Mouse (Mus musculus) limb, embryonic 11.5 days (tissue): Measurements from ENCODE around the gene Rabepk. TPM values are rescaled to one million over a fixed set of nuclear protein-coding genes. Genes with fewer than 3 reads are reported as not detected.
"Not testable (repeated sequence)": the region's sequence is repeated elsewhere in the genome, so short reads cannot be mapped to it uniquely, and the experiment has no call there.

Experiments
- ATAC-seq: fragments of 200-750 bp; cut with Nextera tagmentation; 2 replicates; pipeline ENCODE4 v1.8.0; 2017; ENCODE audit warnings: low read depth; ENCODE audit not compliant: insufficient number of reproducible peaks, low FRiP score, low TSS enrichment
- DNase-seq: peaks from one replicate; pipeline ENCODE4 v3.0.0-alpha.2; 2015; ENCODE audit warnings: low spot score
- H3K27ac ChIP-seq: fragments of 300-500 bp; sonication (generic); replicated peaks from 2 replicates; pipeline ENCODE4 v1.5.1; 2014; ENCODE audit warnings: low read depth, mild to moderate bottlenecking, low read length
- H3K27me3 ChIP-seq: fragments of 300-500 bp; sonication (generic); 2 replicates; pipeline ENCODE4 v1.6.1; 2014; ENCODE audit warnings: mild to moderate bottlenecking, low read length, mixed read lengths; ENCODE audit not compliant: control insufficient read depth, insufficient read depth
- H3K36me3 ChIP-seq: fragments of 300-500 bp; sonication (generic); 2 replicates; pipeline ENCODE4 v1.6.1; 2014; ENCODE audit warnings: mild to moderate bottlenecking, low read length, moderate library complexity, mixed read lengths; ENCODE audit not compliant: control insufficient read depth, insufficient read depth
- H3K4me1 ChIP-seq: fragments of 300-500 bp; sonication (generic); 2 replicates; pipeline ENCODE4 v1.6.1; 2014; ENCODE audit warnings: low read length, mixed read lengths; ENCODE audit not compliant: control insufficient read depth, insufficient read depth
- H3K4me2 ChIP-seq: fragments of 300-500 bp; sonication (generic); 2 replicates; pipeline ENCODE4 v1.6.1; 2014; ENCODE audit warnings: low read depth, mild to moderate bottlenecking, moderate library complexity; ENCODE audit not compliant: severe bottlenecking
- H3K4me3 ChIP-seq: fragments of 300-500 bp; sonication (generic); 2 replicates; pipeline ENCODE4 v1.5.1; 2014; ENCODE audit warnings: low read depth, low read length
- H3K9ac ChIP-seq: fragments of 300-500 bp; sonication (generic); 2 replicates; pipeline ENCODE4 v1.6.1; 2014; ENCODE audit warnings: mild to moderate bottlenecking, low read length
- H3K9me3 ChIP-seq: fragments of 300-500 bp; sonication (generic); 2 replicates; pipeline ENCODE4 v1.6.1; 2016; ENCODE audit warnings: low read length; ENCODE audit not compliant: control insufficient read depth
- WGBS: fragments of 180-500 bp; shearing (Covaris S2); extraction: QIAGEN DNeasy Blood & Tissue Kit; methylation state at CpG from one replicate; pipeline ENCODE4 v1.1.7; 2014; 5-methylcytosine and 5-hydroxymethylcytosine counted together
- polyA plus RNA-seq: library from polyadenylated mRNA; unstranded; fragments of >200 nt; fragmentation: Nextera tagmentation; extraction: Ambion mirVana; gene quantifications from 2 replicates; pipeline ENCODE4 v1.2.1, GENCODE M21; 2014

Gene Rabepk
- polyA plus RNA-seq, 1 experiment from 2014 or later: 40.5 TPM

GRCm38 (mm10) chr2:34810775-34811174 lies 11.1 kb upstream of the Rabepk start:
- H3K9me3 ChIP-seq: no peaks in the 10 kb centered on the region
- H3K4me2 ChIP-seq: no peak overlapping the region
- DNase-seq (no peak), ATAC-seq (no peak)
- no peaks in the 10 kb centered on the region for H3K27me3 ChIP-seq
- no peak overlapping the region for H3K27ac ChIP-seq
- no peak overlapping the region for H3K4me3 ChIP-seq
- no peaks in the 10 kb centered on the region for H3K4me1 ChIP-seq
- peaks cover 4% of the 10 kb centered on the region for H3K36me3 ChIP-seq
- 91% methylated on average over 3 of the region's 3 CpGs for WGBS
- no peak overlapping the region for H3K9ac ChIP-seq

GRCm38 (mm10) chr2:34809568-34809967 lies 9.9 kb upstream of the Rabepk start:
- ATAC-seq (no peak), DNase-seq (no peak)
- no peaks in the 10 kb centered on the region for H3K4me1 ChIP-seq
- H3K4me3 ChIP-seq: no peak overlapping the region
- no peak overlapping the region for H3K9ac ChIP-seq
- H3K27me3 ChIP-seq: no peaks in the 10 kb centered on the region
- H3K27ac ChIP-seq: no peak overlapping the region
- no peak overlapping the region for H3K4me2 ChIP-seq
- WGBS: 95% methylated on average over 1 of the region's 1 CpGs
- H3K36me3 ChIP-seq: peaks cover 5% of the 10 kb centered on the region; the same call in 1 of the 2 replicates
- no peaks in the 10 kb centered on the region for H3K9me3 ChIP-seq

- Histone ChIP-seq H3K36me3 (0 out of 2 replicates have a peak, but pooled peaks cover 2% of the 10 kb centered on the region), H3K4me3 (no peak overlapping the region), H3K9ac (no peak overlapping the region), H3K27me3 (no peaks in the 10 kb centered on the region), H3K27ac (no peak overlapping the region), H3K4me1 (no peaks in the 10 kb centered on the region), H3K4me2 (no peak overlapping the region), H3K9me3 (no peaks in the 10 kb centered on the region)
- ATAC-seq (no peak), DNase-seq (no peak)
- 82% methylated on average over 2 of the region's 2 CpGs for WGBS
Observed at GRCm38 (mm10) chr2:34808057-34808456, 8.3 kb upstream of the Rabepk start.

GRCm38 (mm10) chr2:34805364-34805950 lies 5.7 kb upstream of the Rabepk start:
- WGBS: 84% methylated on average over 10 of the region's 10 CpGs
- H3K36me3 ChIP-seq: 0 out of 2 replicates have a peak, but pooled peaks cover 2% of the 10 kb centered on the region

GRCm38 (mm10) chr2:34804815-34805214 lies 5.1 kb upstream of the Rabepk start:
- H3K9ac ChIP-seq: no peak overlapping the region
- 89% methylated on average over 1 of the region's 1 CpGs for WGBS

More at GRCm38 (mm10) chr2:34805364-34805950, 5.7 kb upstream of the Rabepk start:
- Histone ChIP-seq H3K9ac (no peak overlapping the region), H3K4me2 (no peak overlapping the region), H3K27ac (no peak overlapping the region), H3K9me3 (no peaks in the 10 kb centered on the region), H3K4me1 (no peaks in the 10 kb centered on the region), H3K27me3 (no peaks in the 10 kb centered on the region), H3K4me3 (no peak overlapping the region)
- DNase-seq: no peak
- ATAC-seq: no peak

GRCm38 (mm10) chr2:34804172-34804571 lies 4.5 kb upstream of the Rabepk start:
- no peaks in the 10 kb centered on the region for H3K9me3 ChIP-seq
- WGBS: 96% methylated on average over 2 of the region's 2 CpGs
- no peak overlapping the region for H3K4me2 ChIP-seq
- H3K9ac ChIP-seq: no peak overlapping the region
- no peak for ATAC-seq
- no peak overlapping the region for H3K4me3 ChIP-seq
- 0 out of 2 replicates have a peak, but pooled peaks cover 2% of the 10 kb centered on the region for H3K36me3 ChIP-seq
- no peak overlapping the region for H3K27ac ChIP-seq
- no peaks in the 10 kb centered on the region for H3K27me3 ChIP-seq
- no peaks in the 10 kb centered on the region for H3K4me1 ChIP-seq
- no peak for DNase-seq

More at GRCm38 (mm10) chr2:34804815-34805214, 5.1 kb upstream of the Rabepk start:
- no peak for ATAC-seq
- Histone ChIP-seq H3K4me1 (no peaks in the 10 kb centered on the region), H3K4me3 (no peak overlapping the region), H3K27me3 (no peaks in the 10 kb centered on the region), H3K4me2 (no peak overlapping the region), H3K9me3 (no peaks in the 10 kb centered on the region), H3K36me3 (0 out of 2 replicates have a peak, but pooled peaks cover 2% of the 10 kb centered on the region), H3K27ac (no peak overlapping the region)
- DNase-seq: no peak

GRCm38 (mm10) chr2:34803746-34804145 lies 4.0 kb upstream of the Rabepk start:
- H3K27me3 ChIP-seq: no peaks in the 10 kb centered on the region
- H3K4me3 ChIP-seq: no peak overlapping the region
- H3K4me2 ChIP-seq: peak overlapping the region; percentile 17; the same call in 1 of the 2 replicates
- DNase-seq (no peak), ATAC-seq (no peak)
- H3K9ac ChIP-seq: no peak overlapping the region
- 0 out of 2 replicates have a peak, but pooled peaks cover 2% of the 10 kb centered on the region for H3K36me3 ChIP-seq
- WGBS: 65% methylated on average over 3 of the region's 3 CpGs
- H3K27ac ChIP-seq: no peak overlapping the region
- no peaks in the 10 kb centered on the region for H3K4me1 ChIP-seq
- no peaks in the 10 kb centered on the region for H3K9me3 ChIP-seq

GRCm38 (mm10) chr2:34802565-34803245 lies 3.0 kb upstream of the Rabepk start:
- Histone ChIP-seq H3K27ac (peak overlapping the region; percentile 70; the same call in 1 of the 2 replicates), H3K4me3 (peak overlapping the region; percentile 69), H3K4me2 (peak overlapping the region; percentile 76), H3K9ac (peak overlapping the region; percentile 74)
- H3K36me3 ChIP-seq, H3K9me3 ChIP-seq, H3K4me1 ChIP-seq, H3K27me3 ChIP-seq: not testable (repeated sequence)
- under 1% methylated on average over 32 of the region's 32 CpGs for WGBS
- DNase-seq: peak; percentile 36
- ATAC-seq: peak; percentile 56
